Mouse (Mus musculus) lung, embryonic 15.5 days (tissue): ENCODE data around the gene Ezh1. TPM values are rescaled to one million over a fixed set of nuclear protein-coding genes. Genes with fewer than 3 reads are reported as not detected.
A peak's percentile ranks its signal among the peaks of the same experiment; 100 is the strongest.

Experiments used
- ATAC-seq: fragments of 200-750 bp; cut with Nextera tagmentation; 2 replicates; pipeline ENCODE4 v1.8.0; 2017; ENCODE audit warnings: moderate number of reproducible peaks, borderline replicate concordance; ENCODE audit not compliant: low FRiP score, low TSS enrichment; ENCODE audit errors: extremely low read depth
- H3K27ac ChIP-seq: fragments of 300-500 bp; sonication (generic); 2 replicates; pipeline ENCODE4 v1.5.1; 2015; ENCODE audit warnings: moderate library complexity, mild to moderate bottlenecking, inconsistent platforms
- H3K27me3 ChIP-seq: fragments of 300-500 bp; sonication (generic); 2 replicates; pipeline ENCODE4 v1.6.1; 2015; ENCODE audit warnings: inconsistent platforms
- H3K36me3 ChIP-seq: fragments of 300-500 bp; sonication (generic); 2 replicates; pipeline ENCODE4 v1.6.1; 2015; ENCODE audit warnings: inconsistent platforms
- H3K4me1 ChIP-seq: fragments of 300-500 bp; sonication (generic); 2 replicates; pipeline ENCODE4 v1.6.1; 2015; ENCODE audit warnings: inconsistent platforms
- H3K4me2 ChIP-seq: fragments of 300-500 bp; sonication (generic); 2 replicates; pipeline ENCODE4 v1.6.1; 2015; ENCODE audit warnings: inconsistent platforms, mild to moderate bottlenecking, moderate library complexity
- H3K4me3 ChIP-seq: fragments of 300-500 bp; sonication (generic); 2 replicates; pipeline ENCODE4 v1.5.1; 2015; ENCODE audit warnings: mild to moderate bottlenecking, inconsistent platforms
- H3K9ac ChIP-seq: fragments of 300-500 bp; sonication (generic); 2 replicates; pipeline ENCODE4 v1.6.1; 2015; ENCODE audit warnings: inconsistent platforms
- H3K9me3 ChIP-seq: fragments of 300-500 bp; sonication (generic); 2 replicates; pipeline ENCODE4 v1.6.1; 2016; ENCODE audit warnings: inconsistent platforms
- WGBS: fragments of 180-500 bp; shearing (Covaris S2); methylation state at CpG from one replicate; pipeline ENCODE4 v1.1.7; 2015; 5-methylcytosine and 5-hydroxymethylcytosine counted together
- polyA plus RNA-seq: library from polyadenylated mRNA; unstranded; fragments of >200 nt; fragmentation: Nextera tagmentation; extraction: Ambion mirVana; gene quantifications from 2 replicates; pipeline ENCODE4 v1.2.1, GENCODE M21; 2015

Ezh1 gene
- polyA plus RNA-seq, 1 experiment from 2014 or later = 19.2 TPM

DNA sequence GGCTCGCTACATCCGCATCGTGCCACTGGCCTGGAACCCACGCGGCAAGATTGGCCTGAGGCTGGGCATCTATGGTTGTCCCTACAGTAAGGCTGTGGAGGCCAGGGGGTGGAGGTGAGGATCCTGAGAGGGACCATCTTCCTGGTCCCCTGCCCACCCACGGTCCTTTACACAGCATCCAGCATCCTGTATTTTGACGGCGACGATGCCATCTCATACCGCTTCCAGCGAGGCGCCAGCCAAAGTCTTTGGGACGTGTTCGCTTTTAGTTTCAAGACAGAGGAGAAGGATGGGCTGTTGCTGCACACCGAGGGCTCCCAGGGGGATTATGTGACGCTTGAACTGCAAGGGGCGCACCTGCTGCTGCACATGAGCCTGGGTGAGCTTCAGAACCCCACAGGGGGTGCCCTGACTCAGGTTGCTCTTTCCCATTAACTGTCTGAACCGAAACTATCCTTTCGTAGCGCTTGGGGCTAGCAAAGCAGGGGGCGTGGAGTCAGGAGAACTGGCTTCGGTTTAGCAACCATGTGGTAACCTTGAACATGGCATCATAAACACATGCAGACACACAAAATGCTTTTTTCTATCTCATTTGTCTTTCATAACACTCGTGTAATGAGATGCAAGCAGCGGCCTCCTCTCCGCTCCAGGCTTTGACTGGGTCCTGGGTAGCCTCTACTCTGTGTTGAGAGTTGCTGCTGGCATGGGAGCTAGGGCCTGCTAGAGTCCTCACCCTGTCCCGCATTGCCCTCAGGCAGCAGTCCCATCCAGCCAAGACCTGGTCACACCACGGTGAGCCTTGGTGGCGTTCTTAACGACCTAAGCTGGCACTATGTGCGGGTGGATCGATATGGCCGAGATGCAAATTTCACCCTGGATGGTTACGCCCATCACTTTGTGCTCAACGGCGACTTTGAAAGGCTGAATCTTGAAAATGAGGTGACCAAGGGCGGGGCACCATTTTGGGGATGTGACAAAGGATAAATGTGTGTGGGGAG, 47.9 kb downstream of the Ezh1 start:
- Histone ChIP-seq H3K9me3 (no peaks in the 10 kb centered on the region), H3K4me2 (no peak overlapping the region), H3K36me3 (no peaks in the 10 kb centered on the region), H3K27ac (no peak overlapping the region), H3K27me3 (peaks cover 49% of the 10 kb centered on the region), H3K4me1 (peaks cover 37% of the 10 kb centered on the region), H3K9ac (no peak overlapping the region), H3K4me3 (no peak overlapping the region)
- 61% methylated on average over 36 of the region's 36 CpGs for WGBS
- no peak for ATAC-seq

DNA sequence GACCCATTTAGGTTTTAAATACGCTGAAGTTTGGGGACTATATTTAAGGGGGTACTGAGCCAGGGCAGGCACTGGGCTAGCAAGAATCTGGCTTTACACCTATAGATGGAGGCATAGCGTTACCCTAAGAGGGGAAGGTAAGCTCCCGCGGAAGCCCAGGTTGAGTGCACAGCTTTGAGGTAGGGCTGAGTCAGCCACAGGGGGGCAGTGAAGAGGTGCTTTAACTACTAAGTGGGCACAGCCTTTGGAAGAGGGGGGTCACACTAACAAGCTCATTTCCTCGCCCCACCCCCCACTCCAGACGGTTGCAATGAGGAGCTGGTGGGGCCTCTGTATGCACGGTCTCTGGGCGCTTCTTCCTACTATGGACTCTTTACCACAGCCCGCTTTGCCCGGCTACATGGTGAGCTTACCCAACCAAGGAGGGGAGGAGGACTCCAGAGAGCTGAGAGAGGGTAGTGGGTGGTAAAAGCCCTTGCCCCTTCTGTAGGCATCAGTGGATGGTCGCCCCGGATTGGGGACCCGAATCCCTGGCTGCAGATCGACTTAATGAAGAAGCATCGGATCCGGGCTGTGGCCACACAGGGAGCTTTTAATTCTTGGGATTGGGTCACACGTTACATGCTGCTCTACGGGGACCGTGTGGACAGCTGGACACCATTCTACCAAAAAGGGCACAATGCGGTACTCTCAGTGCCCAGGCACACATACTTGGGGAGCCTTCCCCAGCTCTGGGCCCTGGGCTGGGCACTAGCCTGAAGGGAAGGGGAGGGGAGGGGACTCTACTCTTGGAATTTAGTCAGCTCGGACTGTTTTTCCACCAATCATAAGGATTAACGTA, 49.1 kb downstream of the Ezh1 start:
- Histone ChIP-seq H3K9me3 (no peaks in the 10 kb centered on the region), H3K4me2 (peak overlapping the region; percentile 53; the same call in 1 of the 2 replicates), H3K4me3 (peak overlapping the region; percentile 5; the same call in 1 of the 2 replicates), H3K4me1 (peaks cover 48% of the 10 kb centered on the region), H3K27me3 (peaks cover 49% of the 10 kb centered on the region), H3K27ac (no peak overlapping the region), H3K9ac (no peak overlapping the region), H3K36me3 (no peaks in the 10 kb centered on the region)
- WGBS = 29% methylated on average over 22 of the region's 22 CpGs
- ATAC-seq = no peak

- Histone ChIP-seq H3K36me3 (no peaks in the 10 kb centered on the region), H3K27me3 (peaks cover 49% of the 10 kb centered on the region), H3K4me1 (peaks cover 55% of the 10 kb centered on the region), H3K4me2 (peak overlapping the region; percentile 53), H3K4me3 (peak overlapping the region; percentile 20), H3K9me3 (no peaks in the 10 kb centered on the region), H3K9ac (no peak overlapping the region), H3K27ac (no peak overlapping the region)
- 2% methylated on average over 25 of the region's 25 CpGs for WGBS
- ATAC-seq = no peak
Measured at GRCm38 (mm10) chr11:101176117-101176691, 50.1 kb downstream of the Ezh1 start.

DNA sequence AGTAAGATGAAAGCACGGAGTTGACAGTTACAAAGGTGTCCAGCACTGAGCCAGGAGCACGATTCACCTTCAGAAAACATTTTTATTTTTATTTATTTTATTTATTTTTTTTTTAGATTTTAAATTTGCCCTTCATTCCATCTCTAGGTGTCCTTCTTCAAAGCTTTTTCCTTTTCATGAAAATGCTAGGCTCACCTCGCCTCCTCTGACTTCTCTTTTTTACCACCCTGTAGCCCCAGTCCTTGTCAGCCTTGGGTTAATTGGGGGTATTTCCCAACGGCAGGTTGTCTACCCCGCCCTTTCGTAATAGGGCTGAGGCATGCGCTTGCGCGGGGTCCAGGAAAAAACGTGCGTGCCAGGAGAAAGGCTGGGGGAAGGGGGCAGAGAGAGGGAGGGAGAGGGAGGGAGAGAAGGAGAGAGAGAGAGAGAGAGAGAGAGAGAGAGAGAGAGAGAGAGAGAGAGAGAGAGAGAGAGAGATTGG, 50.6 kb downstream of the Ezh1 start:
- H3K27ac ChIP-seq = no peak overlapping the region
- peaks cover 53% of the 10 kb centered on the region for H3K4me1 ChIP-seq
- no peak for ATAC-seq
- H3K27me3 ChIP-seq = peaks cover 49% of the 10 kb centered on the region
- no peak overlapping the region for H3K9ac ChIP-seq
- H3K9me3 ChIP-seq = no peaks in the 10 kb centered on the region
- H3K4me3 ChIP-seq = peak overlapping the region; percentile 20
- peak overlapping the region; percentile 53 for H3K4me2 ChIP-seq
- WGBS = 12% methylated on average over 11 of the region's 11 CpGs
- no peaks in the 10 kb centered on the region for H3K36me3 ChIP-seq

GRCm38 (mm10) chr11:101174851-101175628, 51.2 kb downstream of the Ezh1 start, which contains the start of gene Ccr10:
TSS of gene Ccr10 (minus strand) at chr11:101175443.
- no peak within 1 kb of the TSS for H3K27ac ChIP-seq
- peaks cover 55% of the 10 kb centered on the region for H3K4me1 ChIP-seq
- ATAC-seq = no peak
- H3K4me2 ChIP-seq = peak within 1 kb of the TSS; percentile 70
- peak within 1 kb of the TSS; percentile 75 for H3K4me3 ChIP-seq
- peaks cover 44% of the 10 kb centered on the region for H3K27me3 ChIP-seq
- 24% methylated on average over 14 of the region's 14 CpGs for WGBS
- H3K36me3 ChIP-seq = no peaks in the 10 kb centered on the region
- H3K9me3 ChIP-seq = no peaks in the 10 kb centered on the region
- peak within 1 kb of the TSS; percentile 17; the same call in 1 of the 2 replicates for H3K9ac ChIP-seq

- peak overlapping the region; percentile 70 for H3K4me2 ChIP-seq
- H3K9me3 ChIP-seq = no peaks in the 10 kb centered on the region
- no peak overlapping the region for H3K27ac ChIP-seq
- peaks cover 62% of the 10 kb centered on the region for H3K4me1 ChIP-seq
- WGBS = 31% methylated on average over 9 of the region's 9 CpGs
- H3K9ac ChIP-seq = peak overlapping the region; percentile 17; the same call in 1 of the 2 replicates
- peak overlapping the region; percentile 75 for H3K4me3 ChIP-seq
- no peaks in the 10 kb centered on the region for H3K36me3 ChIP-seq
- no peak for ATAC-seq
- peaks cover 44% of the 10 kb centered on the region for H3K27me3 ChIP-seq
Measured at GRCm38 (mm10) chr11:101174389-101174745, 51.9 kb downstream of the Ezh1 start.

GRCm38 (mm10) chr11:101173631-101174388, 52.5 kb downstream of the Ezh1 start:
- peak overlapping the region; percentile 80 for H3K27ac ChIP-seq
- peak overlapping the region; percentile 75 for H3K4me3 ChIP-seq
- peak; percentile 53 for ATAC-seq
- H3K4me1 ChIP-seq = peaks cover 67% of the 10 kb centered on the region
- H3K36me3 ChIP-seq = no peaks in the 10 kb centered on the region
- H3K4me2 ChIP-seq = peak overlapping the region; percentile 70
- H3K9me3 ChIP-seq = no peaks in the 10 kb centered on the region
- WGBS = 2% methylated on average over 61 of the region's 61 CpGs
- H3K9ac ChIP-seq = peak overlapping the region; percentile 34; the same call in 1 of the 2 replicates
- H3K27me3 ChIP-seq = peaks cover 44% of the 10 kb centered on the region

GRCm38 (mm10) chr11:101173112-101173511, 53.2 kb downstream of the Ezh1 start:
- peak overlapping the region; percentile 34 for H3K9ac ChIP-seq

GRCm38 (mm10) chr11:101172434-101172815, 53.8 kb downstream of the Ezh1 start:
- WGBS = 7% methylated on average over 5 of the region's 5 CpGs
- H3K36me3 ChIP-seq = peaks cover 5% of the 10 kb centered on the region
- no peaks in the 10 kb centered on the region for H3K9me3 ChIP-seq
- peaks cover 35% of the 10 kb centered on the region for H3K27me3 ChIP-seq
- no peak for ATAC-seq
- peaks cover 78% of the 10 kb centered on the region for H3K4me1 ChIP-seq
- H3K4me3 ChIP-seq = peak overlapping the region; percentile 75
- peak overlapping the region; percentile 70 for H3K4me2 ChIP-seq
- peak overlapping the region; percentile 58 for H3K9ac ChIP-seq
- peak overlapping the region; percentile 98 for H3K27ac ChIP-seq

More at GRCm38 (mm10) chr11:101173112-101173511, 53.2 kb downstream of the Ezh1 start:
- ATAC-seq = no peak
- Histone ChIP-seq H3K27me3 (peaks cover 37% of the 10 kb centered on the region), H3K4me1 (peaks cover 74% of the 10 kb centered on the region), H3K4me3 (peak overlapping the region; percentile 75; the same call in 1 of the 2 replicates), H3K27ac (peak overlapping the region; percentile 80), H3K36me3 (no peaks in the 10 kb centered on the region), H3K9me3 (no peaks in the 10 kb centered on the region), H3K4me2 (peak overlapping the region; percentile 70)
- 10% methylated on average over 11 of the region's 11 CpGs for WGBS

DNA sequence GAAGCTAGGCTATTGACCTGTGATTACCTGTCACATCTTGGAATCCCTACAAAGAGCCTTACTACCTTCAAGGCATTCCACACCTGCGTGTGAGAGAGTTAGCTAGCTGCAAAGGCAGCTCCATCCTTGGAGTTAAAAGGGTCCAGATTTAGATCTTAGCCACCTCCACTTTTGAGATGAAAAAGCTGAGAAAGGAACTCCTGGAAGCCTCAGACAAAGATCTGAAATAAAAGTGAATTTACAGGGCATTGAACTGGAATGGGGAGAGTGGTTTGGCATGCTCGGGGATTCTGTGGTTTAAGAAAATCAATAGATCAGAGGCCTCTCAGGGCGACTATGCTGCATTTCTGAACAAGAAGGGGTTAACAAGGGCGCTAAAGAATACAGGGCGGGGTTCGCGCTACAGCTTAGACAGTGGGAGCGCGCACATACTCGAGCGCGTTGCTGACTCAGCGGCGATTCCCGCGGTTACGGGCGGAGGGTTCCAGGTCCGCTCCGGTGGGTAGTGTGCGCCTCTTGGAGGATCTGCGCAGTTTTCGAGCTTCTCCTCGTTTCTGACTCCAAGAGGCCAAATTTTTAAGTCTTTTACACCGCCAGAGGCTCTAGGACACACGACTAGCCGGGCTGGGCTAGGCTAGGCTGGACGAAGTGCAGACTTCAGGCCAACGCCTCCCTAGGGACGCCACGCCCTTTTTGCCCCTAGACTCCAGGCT, 54.4 kb downstream of the Ezh1 start:
- Histone ChIP-seq H3K9ac (peak overlapping the region; percentile 58), H3K27me3 (peaks cover 34% of the 10 kb centered on the region)
- peak; percentile 65; the same call in 1 of the 2 replicates for ATAC-seq

More for the DNA sequence above, 54.4 kb downstream of the Ezh1 start:
- peaks cover 75% of the 10 kb centered on the region for H3K4me1 ChIP-seq
- H3K36me3 ChIP-seq = peaks cover 11% of the 10 kb centered on the region
- no peaks in the 10 kb centered on the region for H3K9me3 ChIP-seq
- peak overlapping the region; percentile 75 for H3K4me3 ChIP-seq
- H3K4me2 ChIP-seq = peak overlapping the region; percentile 70
- peak overlapping the region; percentile 98 for H3K27ac ChIP-seq
- under 1% methylated on average over 31 of the region's 31 CpGs for WGBS
